Mouse (Mus musculus) stomach, postnatal 0 days (tissue): ENCODE results near the gene Plekhj1.

Experiments used
- CTCF ChIP-seq: IDR thresholded peaks from 2 replicates; pipeline ENCODE4 v1.5.1; 2016; ENCODE audit warnings: antibody characterized with exemption, low read depth, mild to moderate bottlenecking, moderate library complexity
- EP300 ChIP-seq: optimal IDR thresholded peaks from 2 replicates; pipeline ENCODE3; 2016; ENCODE audit warnings: antibody characterized with exemption

GRCm38 (mm10) chr10:80813366-80813765 lies 14.9 kb upstream of the Plekhj1 start, which contains the start of gene Jsrp1:
- TF ChIP-seq CTCF (no peak), EP300 (no peak)
